Mouse (Mus musculus) layer of hippocampus, adult 8-10 months (tissue): ENCODE results near the gene Gm38392. TPM values are rescaled to one million over a fixed set of nuclear protein-coding genes. Genes with fewer than 3 reads are reported as not detected.

Experiments used
- DNase-seq, 2 experiments: peaks; one replicate each; pipeline ENCODE4 v3.0.0; 2022; ENCODE audit warnings: low spot score in 2 of 2
- microRNA-seq, 2 experiments: library from miRNA; unstranded; fragments of <30 nt; microRNA quantifications; one replicate each; pipeline ENCODE4 v1.2.0; 2022
- total RNA-seq, 4 experiments: library from RNA; stranded (reverse); gene quantifications; 2 replicates each; pipeline ENCODE4 v1.2.4; 2022

Gm38392 gene
- total RNA-seq, 4 experiments from 2014 or later = 0.45 to 0.54 TPM; not detected in 2

- no peak for DNase-seq
Measured at GRCm38 (mm10) chr3:88200972-88201330, 86.1 kb downstream of the Gm38392 start.

GRCm38 (mm10) chr3:88200161-88200971, 86.6 kb downstream of the Gm38392 start:
- DNase-seq = no peak

- DNase-seq = no peak
Measured at GRCm38 (mm10) chr3:88199541-88200110, 87.4 kb downstream of the Gm38392 start.

- no peak for DNase-seq
Measured at GRCm38 (mm10) chr3:88198505-88199020, 88.4 kb downstream of the Gm38392 start.

GRCm38 (mm10) chr3:88197741-88198504, 89.1 kb downstream of the Gm38392 start:
- no peak for DNase-seq

Small RNA genes lying within 50 kb of the gene (microRNA-seq; reads per million reads assigned to microRNA genes)
- gene Gm25641 (0 reads per million in 2 experiments), gene Mir3093 (43.1 to 50.8 reads per million in 2 experiments), gene Mir9-1 (0 reads per million in 2 experiments)

Other genes with a start within 250 kb of the Gm38392 start
- gene Gpatch4, start 244.1 kb downstream of the Gm38392 start, total RNA-seq = 10 to 100 TPM; 14.0 to 19.9 (median 16.1) TPM
- gene Naxe, start 228.7 kb downstream of the Gm38392 start, total RNA-seq = 10 to 100 TPM; 67.5 to 89.0 (median 81.9) TPM
- gene Ttc24, start 208.9 kb downstream of the Gm38392 start, total RNA-seq = not detected
- gene Iqgap3, start 205.2 kb downstream of the Gm38392 start, total RNA-seq = 1 to 10 TPM in 1 of 4 experiments, under 1 TPM in 3; 0.12 to 1.2 (median 0.56) TPM
- 100 to 1,000 TPM; 189 to 206 (median 196) TPM for gene Mef2d, start 144.8 kb downstream of the Gm38392 start, total RNA-seq
- not detected for gene Rhbg, start 32.5 kb downstream of the Gm38392 start, total RNA-seq
- gene Tsacc, start 9.8 kb upstream of the Gm38392 start, total RNA-seq = 1 to 10 TPM; 4.0 to 7.0 (median 4.4) TPM
- 100 to 1,000 TPM; 172 to 207 (median 187) TPM for gene Cct3, start 9.9 kb upstream of the Gm38392 start, total RNA-seq
- gene Glmp, start 37.8 kb upstream of the Gm38392 start, total RNA-seq = 100 to 1,000 TPM in 2 of 4 experiments, 10 to 100 TPM in 2; 92.1 to 138 (median 99.4) TPM
- 1 to 10 TPM; 1.3 to 2.7 (median 1.7) TPM for gene Tmem79, start 48.9 kb upstream of the Gm38392 start, total RNA-seq
- 10 to 100 TPM; 68.5 to 94.9 (median 74.2) TPM for gene Smg5, start 49.0 kb upstream of the Gm38392 start, total RNA-seq
- 10 to 100 TPM; 16.8 to 25.2 (median 19.3) TPM for gene Paqr6, start 77.4 kb upstream of the Gm38392 start, total RNA-seq
- 1 to 10 TPM; 1.0 to 2.5 (median 2.0) TPM for gene Bglap3, start 85.5 kb upstream of the Gm38392 start, total RNA-seq
- 1 to 10 TPM in 2 of 4 experiments, not detected in 2; 1.6 to 2.8 TPM for gene Bglap2, start 91.5 kb upstream of the Gm38392 start, total RNA-seq
- 1 to 10 TPM in 1 of 4 experiments, not detected in 3; 1.3 TPM for gene Bglap, start 97.3 kb upstream of the Gm38392 start, total RNA-seq
- 1 to 10 TPM; 5.5 to 8.3 (median 6.0) TPM for gene Pmf1, start 123.1 kb upstream of the Gm38392 start, total RNA-seq
- gene Slc25a44, start 137.9 kb upstream of the Gm38392 start, total RNA-seq = 10 to 100 TPM; 66.0 to 72.8 (median 68.6) TPM
- gene Sema4a, start 174.0 kb upstream of the Gm38392 start, total RNA-seq = 10 to 100 TPM; 43.0 to 52.1 (median 50.8) TPM
- 10 to 100 TPM; 38.0 to 45.6 (median 40.2) TPM for gene Lmna, start 222.7 kb upstream of the Gm38392 start, total RNA-seq
- 1 to 10 TPM; 2.4 to 2.8 (median 2.6) TPM for gene Mex3a, start 245.2 kb upstream of the Gm38392 start, total RNA-seq